Mouse (Mus musculus): Measurements from ENCODE around the gene Ppip5k2. TPM values are rescaled to one million over a fixed set of nuclear protein-coding genes. Genes with fewer than 3 reads are reported as not detected.

Gene Ppip5k2
- polyA plus RNA-seq, 1 experiment from 2014 or later, result 10.3 TPM

- H3K36me3 ChIP-seq (replicated peaks), result peaks cover 21% of the 10 kb centered on the region
- H3K4me2 ChIP-seq, result no peak overlapping the region
- H3K27ac ChIP-seq (replicated peaks), result no peak overlapping the region
- WGBS (ENCODE audit: insufficient replicate concordance), result 60% methylated on average over 4 of the region's 4 CpGs
- H3K9ac ChIP-seq, result no peak overlapping the region
- ATAC-seq (ENCODE audit: insufficient read depth), result no peak
- H3K9me3 ChIP-seq (replicated peaks), result no peaks in the 10 kb centered on the region
- H3K4me3 ChIP-seq (replicated peaks), result no peak overlapping the region
- no peaks in the 10 kb centered on the region; the same call in 1 of the 2 replicates for H3K4me1 ChIP-seq (replicated peaks)
- no peaks in the 10 kb centered on the region for H3K27me3 ChIP-seq
Measured at GRCm38 (mm10) chr1:97754392-97754791, 15.8 kb downstream of the Ppip5k2 start.

DNA sequence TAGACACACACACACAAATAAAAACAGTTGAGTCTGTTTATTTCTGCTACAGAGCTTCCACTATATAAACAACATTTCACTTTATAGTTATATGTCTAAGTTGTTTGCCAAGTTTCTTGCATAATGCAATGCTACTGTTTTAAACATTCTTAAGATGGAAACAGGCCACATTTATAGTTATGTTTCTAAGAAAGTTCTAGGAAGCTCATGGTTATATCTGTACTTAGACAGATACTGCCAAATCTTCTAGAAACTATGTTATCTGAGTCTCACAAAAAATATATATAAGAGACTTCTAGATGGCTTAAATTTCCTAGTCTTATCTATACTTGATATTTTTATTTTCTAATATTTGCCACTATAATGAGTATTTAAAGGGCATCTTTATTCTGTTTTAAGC, 17.0 kb downstream of the Ppip5k2 start:
- no peaks in the 10 kb centered on the region for H3K27me3 ChIP-seq
- H3K4me2 ChIP-seq, result no peak overlapping the region
- H3K9ac ChIP-seq, result no peak overlapping the region
- no peak; the same call in 1 of the 2 replicates for ATAC-seq (ENCODE audit: insufficient read depth)
- H3K9me3 ChIP-seq (replicated peaks), result no peaks in the 10 kb centered on the region
- H3K36me3 ChIP-seq (replicated peaks), result peaks cover 23% of the 10 kb centered on the region
- no peak overlapping the region for H3K4me3 ChIP-seq (replicated peaks)
- no peak overlapping the region for H3K27ac ChIP-seq (replicated peaks)
- H3K4me1 ChIP-seq (replicated peaks), result no peaks in the 10 kb centered on the region; the same call in 1 of the 2 replicates

DNA sequence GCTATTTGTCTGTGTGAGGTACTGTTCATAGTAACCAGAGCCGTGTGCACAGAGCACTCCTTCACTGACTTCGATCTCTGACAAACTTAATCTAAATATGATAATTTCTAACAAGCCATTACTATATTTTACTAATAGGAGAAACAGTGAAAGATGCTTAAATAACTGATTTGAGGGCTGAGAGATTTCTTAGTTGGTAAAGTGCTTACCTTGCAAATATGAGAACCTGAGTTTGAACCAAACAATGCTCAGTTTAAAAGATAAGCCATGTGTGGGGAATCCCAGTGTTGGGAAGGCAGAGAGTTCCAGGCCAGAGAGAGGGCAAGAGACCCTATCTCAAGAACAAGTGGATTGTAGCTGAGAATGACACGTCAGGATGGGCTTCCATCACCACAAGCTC, 22.0 kb downstream of the Ppip5k2 start:
- Histone ChIP-seq H3K9ac (no peak overlapping the region), H3K4me3 (replicated peaks) (no peak overlapping the region), H3K27me3 (no peaks in the 10 kb centered on the region), H3K4me2 (no peak overlapping the region), H3K4me1 (replicated peaks) (peaks cover 3% of the 10 kb centered on the region; the same call in 1 of the 2 replicates), H3K36me3 (replicated peaks) (peaks cover 38% of the 10 kb centered on the region), H3K9me3 (replicated peaks) (no peaks in the 10 kb centered on the region), H3K27ac (replicated peaks) (no peak overlapping the region)
- WGBS (ENCODE audit: insufficient replicate concordance), result 77% methylated on average over 3 of the region's 3 CpGs
- no peak for ATAC-seq (ENCODE audit: insufficient read depth)

- no peak for ATAC-seq (ENCODE audit: insufficient read depth)
- Histone ChIP-seq H3K36me3 (replicated peaks) (peaks cover 33% of the 10 kb centered on the region), H3K27ac (replicated peaks) (no peak overlapping the region), H3K4me1 (replicated peaks) (peaks cover 11% of the 10 kb centered on the region), H3K9ac (no peak overlapping the region), H3K4me2 (no peak overlapping the region), H3K9me3 (replicated peaks) (no peaks in the 10 kb centered on the region), H3K4me3 (replicated peaks) (no peak overlapping the region), H3K27me3 (no peaks in the 10 kb centered on the region)
- 89% methylated on average over 7 of the region's 7 CpGs for WGBS (ENCODE audit: insufficient replicate concordance)
Measured at GRCm38 (mm10) chr1:97746261-97746660, 23.9 kb downstream of the Ppip5k2 start.

GRCm38 (mm10) chr1:97745712-97746111, 24.5 kb downstream of the Ppip5k2 start:
- Histone ChIP-seq H3K27ac (replicated peaks) (no peak overlapping the region), H3K36me3 (replicated peaks) (peaks cover 36% of the 10 kb centered on the region), H3K9me3 (replicated peaks) (no peaks in the 10 kb centered on the region), H3K4me3 (replicated peaks) (no peak overlapping the region), H3K9ac (no peak overlapping the region), H3K4me1 (replicated peaks) (peaks cover 11% of the 10 kb centered on the region), H3K27me3 (no peaks in the 10 kb centered on the region), H3K4me2 (no peak overlapping the region)
- ATAC-seq (ENCODE audit: insufficient read depth), result no peak
- 67% methylated on average over 4 of the region's 4 CpGs for WGBS (ENCODE audit: insufficient replicate concordance)

DNA sequence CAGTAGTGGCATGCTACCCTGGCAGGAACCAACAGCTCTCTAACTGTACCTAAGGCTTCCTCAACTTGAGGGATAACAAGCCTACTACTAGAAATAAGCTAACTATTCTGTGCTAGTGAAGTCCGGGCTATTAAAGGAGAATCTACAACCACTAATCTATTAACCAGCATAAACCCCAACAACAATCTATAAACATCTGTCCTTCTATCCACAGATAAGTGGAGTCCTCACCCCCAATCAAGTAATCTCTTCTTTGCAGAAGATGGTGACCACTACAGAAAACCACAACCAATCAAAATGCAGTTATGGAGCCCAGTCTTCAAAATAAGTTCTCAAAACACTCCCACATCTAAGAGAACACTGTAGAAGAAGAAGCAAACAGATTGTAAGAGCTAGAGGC, 27.1 kb downstream of the Ppip5k2 start:
- H3K4me2 ChIP-seq, result no peak overlapping the region
- H3K27ac ChIP-seq (replicated peaks), result no peak overlapping the region
- peaks cover 11% of the 10 kb centered on the region for H3K4me1 ChIP-seq (replicated peaks)
- H3K9ac ChIP-seq, result no peak overlapping the region
- WGBS (ENCODE audit: insufficient replicate concordance), result 14% methylated on average over 1 of the region's 1 CpGs
- peak; percentile 73 for ATAC-seq (ENCODE audit: insufficient read depth)
- H3K27me3 ChIP-seq, result no peaks in the 10 kb centered on the region
- no peak overlapping the region for H3K4me3 ChIP-seq (replicated peaks)
- no peaks in the 10 kb centered on the region for H3K9me3 ChIP-seq (replicated peaks)
- H3K36me3 ChIP-seq (replicated peaks), result peaks cover 46% of the 10 kb centered on the region

- H3K27me3 ChIP-seq, result no peaks in the 10 kb centered on the region
- no peak for ATAC-seq (ENCODE audit: insufficient read depth)
- WGBS (ENCODE audit: insufficient replicate concordance), result 21% methylated on average over 1 of the region's 1 CpGs
Measured at GRCm38 (mm10) chr1:97729339-97729738, 40.9 kb downstream of the Ppip5k2 start.

DNA sequence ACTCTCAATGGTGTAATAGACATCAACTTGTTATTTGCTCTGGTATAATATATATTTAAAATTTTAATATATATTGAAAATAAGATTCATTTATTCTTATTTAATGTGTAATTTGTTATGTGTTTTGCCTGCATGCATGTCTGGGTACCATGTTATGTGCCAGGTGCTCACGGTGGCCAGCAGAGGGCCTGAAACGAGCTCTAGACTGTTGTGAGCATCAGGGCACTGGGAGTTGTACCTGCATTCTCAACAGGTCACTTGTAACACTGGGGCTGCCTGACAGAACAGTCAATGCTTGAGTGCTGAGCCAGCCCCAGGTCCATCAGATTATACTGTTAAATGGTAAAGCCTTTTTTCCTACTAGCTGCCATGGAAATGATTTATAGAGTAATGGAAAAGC, 43.5 kb downstream of the Ppip5k2 start:
- no peak for ATAC-seq (ENCODE audit: insufficient read depth)
- 59% methylated on average over 2 of the region's 2 CpGs for WGBS (ENCODE audit: insufficient replicate concordance)
- Histone ChIP-seq H3K4me3 (replicated peaks) (no peak overlapping the region), H3K9ac (no peak overlapping the region), H3K27ac (replicated peaks) (no peak overlapping the region), H3K9me3 (replicated peaks) (no peaks in the 10 kb centered on the region), H3K4me1 (replicated peaks) (no peaks in the 10 kb centered on the region), H3K4me2 (no peak overlapping the region), H3K27me3 (no peaks in the 10 kb centered on the region), H3K36me3 (replicated peaks) (peaks cover 18% of the 10 kb centered on the region)

More at GRCm38 (mm10) chr1:97729339-97729738, 40.9 kb downstream of the Ppip5k2 start:
- Histone ChIP-seq H3K9me3 (replicated peaks) (no peaks in the 10 kb centered on the region), H3K4me1 (replicated peaks) (no peaks in the 10 kb centered on the region), H3K9ac (no peak overlapping the region), H3K36me3 (replicated peaks) (peaks cover 14% of the 10 kb centered on the region), H3K4me2 (no peak overlapping the region), H3K27ac (replicated peaks) (no peak overlapping the region), H3K4me3 (replicated peaks) (no peak overlapping the region)

- H3K4me1 ChIP-seq (replicated peaks), result no peaks in the 10 kb centered on the region
- H3K36me3 ChIP-seq (replicated peaks), result peaks cover 40% of the 10 kb centered on the region
- H3K4me3 ChIP-seq (replicated peaks), result no peak overlapping the region
- no peak overlapping the region for H3K4me2 ChIP-seq
- H3K27ac ChIP-seq (replicated peaks), result no peak overlapping the region
- H3K27me3 ChIP-seq, result no peaks in the 10 kb centered on the region
- 69% methylated on average over 9 of the region's 9 CpGs for WGBS (ENCODE audit: insufficient replicate concordance)
- H3K9me3 ChIP-seq (replicated peaks), result no peaks in the 10 kb centered on the region
- no peak overlapping the region for H3K9ac ChIP-seq
- ATAC-seq (ENCODE audit: insufficient read depth), result no peak; the same call in 1 of the 2 replicates
Measured at GRCm38 (mm10) chr1:97718440-97718839, 51.8 kb downstream of the Ppip5k2 start.

DNA sequence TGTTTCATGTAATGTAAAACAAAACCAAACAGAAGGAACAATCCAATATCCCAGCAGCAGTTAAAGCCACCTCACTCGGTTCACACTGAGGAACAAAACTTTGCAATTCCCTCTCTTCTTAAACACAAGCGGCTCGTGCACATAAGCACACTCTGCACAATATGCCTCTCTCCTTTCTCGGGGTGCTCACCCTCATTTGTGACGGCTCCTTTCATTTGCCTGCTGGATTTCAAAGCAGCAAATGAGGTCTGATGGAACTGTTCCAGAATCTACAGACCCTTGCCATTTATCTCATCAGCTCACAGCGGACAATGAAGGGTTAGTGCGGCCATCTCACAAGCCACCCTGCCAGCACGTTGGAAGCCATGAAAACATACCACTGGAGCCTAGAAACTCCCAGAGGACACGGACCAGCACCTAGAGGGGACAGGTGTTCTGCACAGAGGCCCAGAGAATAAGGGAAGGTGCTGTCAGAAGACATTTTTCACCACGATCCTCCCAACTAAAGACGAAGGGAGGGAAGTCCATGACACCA, 55.8 kb downstream of the Ppip5k2 start:
- Histone ChIP-seq H3K4me1 (replicated peaks) (no peaks in the 10 kb centered on the region), H3K4me3 (replicated peaks) (no peak overlapping the region), H3K9ac (no peak overlapping the region), H3K27me3 (no peaks in the 10 kb centered on the region), H3K4me2 (no peak overlapping the region), H3K9me3 (replicated peaks) (no peaks in the 10 kb centered on the region), H3K27ac (replicated peaks) (no peak overlapping the region), H3K36me3 (replicated peaks) (peaks cover 33% of the 10 kb centered on the region)
- WGBS (ENCODE audit: insufficient replicate concordance), result 79% methylated on average over 11 of the region's 11 CpGs
- no peak for ATAC-seq (ENCODE audit: insufficient read depth)

DNA sequence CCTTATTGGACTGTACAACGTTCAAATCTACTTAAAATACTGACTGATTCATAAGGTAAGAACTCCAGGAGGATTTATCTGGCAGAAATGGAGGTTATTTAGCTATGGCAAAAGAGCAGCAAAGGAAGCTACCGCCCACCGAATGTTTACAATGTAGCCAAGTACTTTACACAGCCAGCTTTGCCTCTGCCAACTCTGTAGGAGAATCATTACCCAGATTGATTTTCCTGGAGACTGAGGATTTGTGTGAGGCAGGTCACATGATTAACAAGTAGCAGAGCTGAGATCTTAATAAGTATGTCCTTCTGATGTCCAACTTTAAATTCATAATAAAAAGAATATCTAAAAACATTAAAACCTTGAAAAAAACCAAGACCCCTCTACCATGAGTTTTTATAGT, 59.7 kb downstream of the Ppip5k2 start:
- H3K27me3 ChIP-seq, result no peaks in the 10 kb centered on the region
- 80% methylated on average over 3 of the region's 3 CpGs for WGBS (ENCODE audit: insufficient replicate concordance)
- H3K4me3 ChIP-seq (replicated peaks), result no peak overlapping the region
- no peaks in the 10 kb centered on the region for H3K9me3 ChIP-seq (replicated peaks)
- peaks cover 24% of the 10 kb centered on the region for H3K36me3 ChIP-seq (replicated peaks)
- no peak overlapping the region for H3K4me2 ChIP-seq
- H3K9ac ChIP-seq, result no peak overlapping the region
- H3K27ac ChIP-seq (replicated peaks), result no peak overlapping the region
- ATAC-seq (ENCODE audit: insufficient read depth), result no peak
- H3K4me1 ChIP-seq (replicated peaks), result no peaks in the 10 kb centered on the region

GRCm38 (mm10) chr1:97705389-97705788, 64.8 kb downstream of the Ppip5k2 start:
- Histone ChIP-seq H3K9ac (no peak overlapping the region), H3K4me2 (no peak overlapping the region)
- ATAC-seq (ENCODE audit: insufficient read depth), result no peak

More at GRCm38 (mm10) chr1:97705389-97705788, 64.8 kb downstream of the Ppip5k2 start:
- no peak overlapping the region for H3K27ac ChIP-seq (replicated peaks)
- peaks cover 14% of the 10 kb centered on the region for H3K36me3 ChIP-seq (replicated peaks)
- H3K9me3 ChIP-seq (replicated peaks), result no peaks in the 10 kb centered on the region
- no peak overlapping the region for H3K4me3 ChIP-seq (replicated peaks)
- no peaks in the 10 kb centered on the region for H3K4me1 ChIP-seq (replicated peaks)
- H3K27me3 ChIP-seq, result no peaks in the 10 kb centered on the region

Data from liver, embryonic 15.5 days (tissue).